Mouse (Mus musculus): ENCODE measurements around the gene 2810021J22Rik. TPM values are rescaled to one million over a fixed set of nuclear protein-coding genes. Genes with fewer than 3 reads are reported as not detected.

2810021J22Rik gene
- polyA plus RNA-seq, 1 experiment = not detected

DNA sequence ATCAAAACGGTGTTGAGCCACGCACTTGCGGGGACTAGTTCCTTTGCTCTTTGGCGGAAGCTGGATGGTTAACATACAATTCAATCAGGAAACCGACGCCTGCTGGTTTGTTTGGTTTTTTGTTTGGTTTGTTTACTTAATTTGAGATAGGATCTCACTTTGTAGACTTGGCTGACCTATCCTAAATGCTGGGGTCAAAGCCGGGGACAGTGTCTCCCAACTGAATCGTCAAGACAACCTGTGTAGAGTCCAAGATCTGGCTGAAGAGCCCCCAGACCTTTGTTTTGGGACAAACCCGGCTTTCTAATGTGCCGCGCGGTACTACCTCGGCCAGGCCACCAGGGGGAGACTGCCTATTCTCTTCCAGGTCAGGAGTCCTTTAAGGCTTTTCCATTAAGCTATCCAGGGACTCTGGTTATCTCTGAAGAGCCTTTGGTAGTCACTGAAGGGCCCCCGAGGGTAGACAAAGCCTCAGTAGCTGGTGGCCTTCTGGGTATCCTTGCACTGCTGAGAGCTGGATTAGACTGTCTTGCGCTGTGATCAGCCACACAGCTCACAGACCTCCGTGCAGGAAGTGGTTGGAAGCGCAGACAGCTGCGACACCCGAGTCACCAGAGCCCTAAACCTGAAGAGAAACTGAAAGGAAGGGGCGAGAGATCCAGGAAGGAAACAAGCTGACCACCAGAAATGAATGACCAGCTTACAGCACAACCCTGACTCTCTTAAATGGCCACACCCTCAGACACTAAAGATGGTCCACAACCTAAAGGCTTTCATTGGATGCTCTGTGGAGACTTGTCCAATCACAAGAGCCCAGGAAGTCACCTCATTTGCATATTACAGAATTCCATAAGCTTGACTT is 61.0 kb downstream of the 2810021J22Rik start:
- 24% methylated on average over 20 of the region's 20 CpGs for WGBS
- peaks cover 3% of the 10 kb centered on the region for H3K4me1 ChIP-seq (ENCODE audit: control insufficient read depth, insufficient read depth, low read length)
- H3K27ac ChIP-seq (ENCODE audit: insufficient read depth, low read depth, low read length) = no peak overlapping the region
- peak overlapping the region; percentile 18; the same call in 1 of the 2 replicates for H3K4me3 ChIP-seq (ENCODE audit: insufficient read depth, low read depth, low read length)
- TF ChIP-seq CTCF (IDR thresholded peaks at IDR 0.05; ENCODE audit: insufficient read depth, low read depth, low read length) = peak; percentile 87
- TF ChIP-seq POLR2A (IDR thresholded peaks at IDR 0.05; ENCODE audit: insufficient read depth, low read depth, low read length) = no peak

DNA sequence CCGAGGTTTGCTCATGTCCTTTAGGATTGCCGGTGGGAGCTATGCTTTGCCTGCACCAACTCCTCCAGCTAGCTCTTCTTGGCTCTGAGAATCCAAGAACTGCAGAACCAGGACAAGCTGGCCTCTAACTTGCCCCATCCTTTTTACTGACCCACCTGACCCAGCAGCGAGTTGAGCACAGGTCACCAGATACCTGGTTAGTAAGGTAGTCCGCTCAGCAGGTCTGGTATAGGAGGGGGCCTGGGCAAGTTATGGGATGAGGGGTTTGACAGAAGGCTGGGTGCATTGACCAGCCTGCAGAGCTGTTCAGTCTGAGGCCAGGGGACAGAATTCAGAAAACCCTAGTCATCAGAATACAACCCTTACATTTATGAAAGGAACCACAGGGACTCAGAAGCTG is 62.0 kb downstream of the 2810021J22Rik start:
- H3K4me1 ChIP-seq (ENCODE audit: control insufficient read depth, insufficient read depth, low read length) = peaks cover 3% of the 10 kb centered on the region
- no peak overlapping the region for H3K4me3 ChIP-seq (ENCODE audit: insufficient read depth, low read depth, low read length)
- H3K27ac ChIP-seq (ENCODE audit: insufficient read depth, low read depth, low read length) = no peak overlapping the region
- WGBS = 77% methylated on average over 4 of the region's 4 CpGs
- TF ChIP-seq POLR2A (IDR thresholded peaks at IDR 0.05; ENCODE audit: insufficient read depth, low read depth, low read length) = no peak
- TF ChIP-seq CTCF (IDR thresholded peaks at IDR 0.05; ENCODE audit: insufficient read depth, low read depth, low read length) = no peak

- 64% methylated on average over 3 of the region's 3 CpGs for WGBS
- no peak overlapping the region for H3K27ac ChIP-seq (ENCODE audit: insufficient read depth, low read depth, low read length)
- TF ChIP-seq POLR2A (IDR thresholded peaks at IDR 0.05; ENCODE audit: insufficient read depth, low read depth, low read length) = no peak
- no peak for TF ChIP-seq CTCF (IDR thresholded peaks at IDR 0.05; ENCODE audit: insufficient read depth, low read depth, low read length)
- H3K4me3 ChIP-seq (ENCODE audit: insufficient read depth, low read depth, low read length) = no peak overlapping the region
- H3K4me1 ChIP-seq (ENCODE audit: control insufficient read depth, insufficient read depth, low read length) = peaks cover 3% of the 10 kb centered on the region
Measured at GRCm38 (mm10) chr11:58929641-58930040, 62.6 kb downstream of the 2810021J22Rik start.

- Histone ChIP-seq H3K4me3 (ENCODE audit: insufficient read depth, low read depth, low read length) (no peak overlapping the region), H3K27ac (ENCODE audit: insufficient read depth, low read depth, low read length) (no peak overlapping the region), H3K4me1 (ENCODE audit: control insufficient read depth, insufficient read depth, low read length) (peaks cover 3% of the 10 kb centered on the region)
- TF ChIP-seq CTCF (IDR thresholded peaks at IDR 0.05; ENCODE audit: insufficient read depth, low read depth, low read length) (no peak), POLR2A (IDR thresholded peaks at IDR 0.05; ENCODE audit: insufficient read depth, low read depth, low read length) (no peak)
- WGBS = 86% methylated on average over 3 of the region's 3 CpGs
Measured at GRCm38 (mm10) chr11:58930254-58930653, 63.2 kb downstream of the 2810021J22Rik start.

GRCm38 (mm10) chr11:58931576-58931975 is 64.6 kb downstream of the 2810021J22Rik start:
- TF ChIP-seq CTCF (IDR thresholded peaks at IDR 0.05; ENCODE audit: insufficient read depth, low read depth, low read length) = no peak
- TF ChIP-seq POLR2A (IDR thresholded peaks at IDR 0.05; ENCODE audit: insufficient read depth, low read depth, low read length) = no peak
- no peak overlapping the region for H3K4me3 ChIP-seq (ENCODE audit: insufficient read depth, low read depth, low read length)
- WGBS = 69% methylated on average over 4 of the region's 4 CpGs
- H3K4me1 ChIP-seq (ENCODE audit: control insufficient read depth, insufficient read depth, low read length) = peaks cover 8% of the 10 kb centered on the region
- no peak overlapping the region for H3K27ac ChIP-seq (ENCODE audit: insufficient read depth, low read depth, low read length)

Other genes with a start within 250 kb of the 2810021J22Rik start
- gene Olfr323, start 236.7 kb upstream of the 2810021J22Rik start, polyA plus RNA-seq (2012; ENCODE audit: insufficient read depth, insufficient read length, low replicate concordance, missing spikeins) = not detected in 2 replicates
- gene Trim58, start 226.8 kb upstream of the 2810021J22Rik start, polyA plus RNA-seq (2012; ENCODE audit: insufficient read depth, insufficient read length, low replicate concordance, missing spikeins) = not detected in 2 replicates
- gene Olfr322, start 208.4 kb upstream of the 2810021J22Rik start, polyA plus RNA-seq (2012; ENCODE audit: insufficient read depth, insufficient read length, low replicate concordance, missing spikeins) = not detected in 2 replicates
- gene Olfr320, start 186.1 kb upstream of the 2810021J22Rik start, polyA plus RNA-seq (2012; ENCODE audit: insufficient read depth, insufficient read length, low replicate concordance, missing spikeins) = not detected in 2 replicates
- gene Olfr319, start 168.1 kb upstream of the 2810021J22Rik start, polyA plus RNA-seq (2012; ENCODE audit: insufficient read depth, insufficient read length, low replicate concordance, missing spikeins) = not detected in 2 replicates
- gene Olfr318, start 143.2 kb upstream of the 2810021J22Rik start, polyA plus RNA-seq (2012; ENCODE audit: insufficient read depth, insufficient read length, low replicate concordance, missing spikeins) = not detected in 2 replicates
- gene Olfr317, start 128.0 kb upstream of the 2810021J22Rik start, polyA plus RNA-seq (2012; ENCODE audit: insufficient read depth, insufficient read length, low replicate concordance, missing spikeins) = not detected in 2 replicates
- not detected in 2 replicates for gene Olfr316, start 114.5 kb upstream of the 2810021J22Rik start, polyA plus RNA-seq (2012; ENCODE audit: insufficient read depth, insufficient read length, low replicate concordance, missing spikeins)
- not detected in 2 replicates for gene Olfr315, start 94.0 kb upstream of the 2810021J22Rik start, polyA plus RNA-seq (2012; ENCODE audit: insufficient read depth, insufficient read length, low replicate concordance, missing spikeins)
- not detected in 2 replicates for gene Olfr314, start 84.3 kb upstream of the 2810021J22Rik start, polyA plus RNA-seq (2012; ENCODE audit: insufficient read depth, insufficient read length, low replicate concordance, missing spikeins)
- gene Fam183b, start 65.3 kb upstream of the 2810021J22Rik start, polyA plus RNA-seq (2012; ENCODE audit: insufficient read depth, insufficient read length, low replicate concordance, missing spikeins) = not detected in 2 replicates
- gene Olfr313, start 52.2 kb upstream of the 2810021J22Rik start, polyA plus RNA-seq (2012; ENCODE audit: insufficient read depth, insufficient read length, low replicate concordance, missing spikeins) = not detected in 2 replicates
- gene Olfr312, start 38.0 kb upstream of the 2810021J22Rik start, polyA plus RNA-seq (2012; ENCODE audit: insufficient read depth, insufficient read length, low replicate concordance, missing spikeins) = not detected in 2 replicates
- gene Olfr311, start 28.0 kb upstream of the 2810021J22Rik start, polyA plus RNA-seq (2012; ENCODE audit: insufficient read depth, insufficient read length, low replicate concordance, missing spikeins) = not detected in 2 replicates
- gene Gm12258, start 20.1 kb upstream of the 2810021J22Rik start, polyA plus RNA-seq (2012; ENCODE audit: insufficient read depth, insufficient read length, low replicate concordance, missing spikeins) = not detected in 2 replicates
- not detected in 2 replicates for gene Zfp39, start 37.0 kb downstream of the 2810021J22Rik start, polyA plus RNA-seq (2012; ENCODE audit: insufficient read depth, insufficient read length, low replicate concordance, missing spikeins)
- gene Btnl10, start 50.7 kb downstream of the 2810021J22Rik start, polyA plus RNA-seq (2012; ENCODE audit: insufficient read depth, insufficient read length, low replicate concordance, missing spikeins) = not detected in 2 replicates
- gene Rnf187, start 71.7 kb downstream of the 2810021J22Rik start, polyA plus RNA-seq (2012; ENCODE audit: insufficient read depth, insufficient read length, low replicate concordance, missing spikeins) = not detected in 2 replicates
- not detected in 2 replicates for gene Hist3h2ba, start 81.7 kb downstream of the 2810021J22Rik start, polyA plus RNA-seq (2012; ENCODE audit: insufficient read depth, insufficient read length, low replicate concordance, missing spikeins)
- not detected in 2 replicates for gene Hist3h2a, start 87.5 kb downstream of the 2810021J22Rik start, polyA plus RNA-seq (2012; ENCODE audit: insufficient read depth, insufficient read length, low replicate concordance, missing spikeins)
- gene Trim17, start 87.5 kb downstream of the 2810021J22Rik start, polyA plus RNA-seq (2012; ENCODE audit: insufficient read depth, insufficient read length, low replicate concordance, missing spikeins) = not detected in 2 replicates
- not detected in 2 replicates for gene Trim11, start 110.9 kb downstream of the 2810021J22Rik start, polyA plus RNA-seq (2012; ENCODE audit: insufficient read depth, insufficient read length, low replicate concordance, missing spikeins)

All from olfactory bulb, adult 2 months (tissue).